Mouse (Mus musculus) kidney, postnatal 4 days (tissue): ENCODE results near the gene Fitm1.

ENCODE experiments used
- DNase-seq, 2 experiments: peaks; one replicate each; pipeline ENCODE4 v3.0.0; 2021; ENCODE audit warnings: mixed read lengths in 2 of 2

Fitm1 gene

GRCm38 (mm10) chr14:55575302-55575701 is at the start of gene Fitm1:
Gene Fitm1, plus strand, starts transcription at chr14:55575617.
- DNase-seq = no peak

- DNase-seq = no peak
These were observed 48.7 kb upstream of the Fitm1 start for GRCm38 (mm10) chr14:55526674-55527073.

- DNase-seq = peak; percentile 42
These were observed 47.5 kb upstream of the Fitm1 start for GRCm38 (mm10) chr14:55527940-55528339.

DNA sequence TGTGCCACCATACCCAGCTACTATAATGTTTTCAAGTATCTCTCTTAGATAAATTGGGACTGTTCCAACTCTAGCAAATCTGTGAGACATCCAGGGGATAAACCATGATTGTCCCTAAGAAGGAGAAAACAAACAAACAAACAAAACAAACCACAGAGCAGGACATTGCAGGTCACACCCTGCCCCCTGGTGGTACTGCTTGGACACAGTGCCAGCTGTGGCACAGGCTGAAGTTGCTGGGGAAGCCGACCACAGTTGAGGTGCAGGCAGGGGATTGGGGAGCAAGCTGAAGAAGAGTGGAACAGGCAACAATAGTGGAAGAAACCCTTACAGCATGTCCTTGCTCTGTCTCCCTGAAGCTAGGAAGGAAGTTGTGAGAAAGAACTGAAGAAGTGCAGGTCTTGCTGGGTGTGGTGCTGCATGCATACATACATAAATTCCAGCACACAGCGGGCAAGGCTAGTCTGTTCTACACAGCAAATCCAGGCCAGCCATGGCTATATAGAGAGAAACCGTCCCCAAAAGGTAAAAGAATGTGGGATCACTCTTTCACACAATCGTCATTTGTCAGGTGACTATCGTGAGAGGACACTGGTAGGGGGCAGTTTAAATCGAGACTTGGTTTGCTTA is 39.2 kb upstream of the Fitm1 start:
- peak; percentile 76 for DNase-seq

DNA sequence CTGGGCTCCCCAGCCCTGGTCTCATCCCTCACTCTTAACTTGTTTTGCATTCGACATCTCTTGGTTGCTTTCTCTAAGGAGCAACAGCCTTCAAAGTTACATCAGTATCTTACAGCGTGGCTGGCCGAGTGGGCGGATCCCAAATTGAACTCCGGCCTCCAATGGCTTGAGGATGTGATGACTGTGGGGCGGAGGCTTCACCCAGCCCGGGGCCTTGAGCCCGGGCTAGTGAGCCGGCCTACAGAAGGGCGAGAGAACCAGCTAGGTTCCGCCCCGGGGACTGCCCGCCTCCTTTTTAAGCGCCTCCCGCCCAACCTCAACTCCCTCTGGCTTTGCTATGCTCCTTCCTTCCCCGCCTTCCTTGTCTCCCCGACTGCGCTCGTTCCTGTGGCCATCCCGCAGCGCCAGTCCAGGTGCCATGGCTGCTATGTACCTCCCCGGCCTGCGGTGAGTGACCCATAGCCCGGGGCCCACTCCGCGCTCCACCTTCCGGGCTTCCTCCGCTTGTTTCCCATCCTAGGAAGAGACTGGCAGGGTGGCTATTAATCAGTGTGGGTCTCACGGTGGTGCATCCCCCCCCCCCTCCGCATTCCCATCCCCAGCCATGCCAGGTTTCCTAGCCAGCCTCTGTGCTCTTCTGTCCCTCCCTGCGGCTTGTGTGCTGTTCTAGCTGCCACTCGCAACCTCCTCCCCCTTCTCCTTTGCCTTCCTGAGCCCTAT is 35.2 kb upstream of the Fitm1 start, which contains the start of gene Pck2:
Gene Pck2 (plus strand): TSS at position 200 of the 720 bp plus-strand sequence.
- peak; percentile 88 to 94 for DNase-seq

DNA sequence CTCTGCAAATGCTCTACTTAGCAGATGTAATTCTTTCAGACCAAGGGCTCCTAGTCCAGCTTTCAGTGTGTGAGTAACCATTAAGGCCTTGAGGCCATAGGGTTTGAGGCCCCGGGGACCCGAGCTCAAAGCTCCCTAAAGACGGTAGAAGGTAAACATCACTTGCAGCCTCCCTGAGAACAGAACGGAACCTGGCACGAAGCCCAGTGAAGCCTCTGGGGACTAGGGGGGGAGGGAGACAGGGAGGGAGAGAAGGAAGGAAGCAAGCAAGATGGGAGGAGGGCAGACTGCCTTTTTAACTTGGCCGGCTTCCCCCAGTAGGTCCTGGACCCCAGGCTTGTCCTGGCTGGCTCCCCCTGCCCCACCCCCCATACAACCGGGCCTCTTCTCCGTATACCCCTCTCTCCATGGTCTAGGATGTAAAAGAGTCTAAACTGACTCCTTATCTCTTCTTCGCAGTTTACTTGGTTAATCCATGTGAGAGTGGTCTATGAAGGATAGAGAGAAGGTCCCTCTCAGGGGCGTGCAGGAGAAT is 34.6 kb upstream of the Fitm1 start:
- peak; percentile 92 for DNase-seq

- no peak for DNase-seq
These were observed 33.1 kb upstream of the Fitm1 start for GRCm38 (mm10) chr14:55542268-55542667.

DNA sequence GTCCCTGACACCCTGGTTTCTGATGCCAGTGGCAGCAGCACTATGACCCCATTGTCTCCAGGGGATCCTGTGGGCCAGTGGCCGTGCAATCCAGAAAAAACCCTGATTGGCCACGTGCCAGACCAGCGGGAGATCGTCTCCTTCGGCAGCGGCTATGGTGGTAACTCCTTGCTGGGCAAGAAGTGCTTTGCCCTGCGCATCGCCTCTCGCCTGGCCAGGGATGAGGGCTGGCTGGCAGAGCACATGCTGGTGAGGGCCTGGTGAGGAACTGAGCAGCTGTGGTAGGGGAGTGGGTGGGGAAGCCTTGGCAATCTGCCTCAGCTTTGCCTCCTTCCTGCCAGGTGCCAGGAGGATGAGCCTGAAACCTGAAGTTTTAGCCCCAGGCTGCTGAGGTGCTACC is 31.1 kb upstream of the Fitm1 start:
- DNase-seq = no peak

GRCm38 (mm10) chr14:55550191-55550590 is 25.2 kb upstream of the Fitm1 start:
- no peak for DNase-seq

- DNase-seq = no peak
These were observed 24.1 kb upstream of the Fitm1 start for GRCm38 (mm10) chr14:55551347-55551746.

- DNase-seq = no peak
These were observed 23.6 kb upstream of the Fitm1 start for GRCm38 (mm10) chr14:55551794-55552193.

- no peak for DNase-seq
These were observed 20.8 kb upstream of the Fitm1 start for GRCm38 (mm10) chr14:55554635-55555034.

DNA sequence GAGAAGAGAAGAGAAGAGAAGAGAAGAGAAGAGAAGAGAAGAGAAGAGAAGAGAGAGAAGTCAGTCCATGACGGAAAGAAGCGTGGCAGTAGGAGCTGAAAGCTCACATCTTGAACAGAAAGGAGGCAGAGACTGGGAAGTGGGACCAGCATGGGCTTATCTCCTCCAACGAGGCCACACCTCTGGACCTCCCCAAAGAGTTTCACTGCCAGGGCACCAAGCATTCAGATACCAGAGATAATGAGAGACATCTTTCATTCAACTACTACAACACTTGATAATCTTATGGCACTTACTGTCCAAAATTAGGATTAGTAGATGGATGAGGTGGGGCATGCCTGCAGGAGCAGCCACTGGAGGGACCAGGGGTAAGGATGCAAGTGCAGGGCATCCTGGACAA is 19.6 kb upstream of the Fitm1 start:
- no peak for DNase-seq

GRCm38 (mm10) chr14:55557003-55557402 is 18.4 kb upstream of the Fitm1 start:
- DNase-seq = peak; percentile 90 to 93

DNA sequence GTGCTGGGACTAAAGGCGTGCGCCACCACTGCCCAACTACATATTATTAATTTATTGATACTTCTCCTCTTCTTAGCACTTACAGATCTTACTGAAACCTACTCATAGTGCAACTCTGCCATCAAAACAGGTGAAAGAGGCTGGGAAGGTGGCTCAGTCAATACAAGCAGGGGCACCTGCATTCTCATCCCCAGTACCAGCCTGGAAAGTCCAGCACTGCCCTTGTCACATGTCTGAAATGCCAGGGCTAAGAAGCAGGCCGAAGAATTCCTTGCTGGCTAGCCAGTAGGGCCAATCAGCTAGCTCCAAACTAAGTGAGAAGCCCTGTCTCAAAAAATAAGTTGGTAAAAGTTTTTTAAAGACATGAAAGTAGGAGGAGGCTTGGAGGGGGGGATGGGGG is 17.8 kb upstream of the Fitm1 start:
- peak in 1 of 2 experiments; percentile 42 for DNase-seq

DNA sequence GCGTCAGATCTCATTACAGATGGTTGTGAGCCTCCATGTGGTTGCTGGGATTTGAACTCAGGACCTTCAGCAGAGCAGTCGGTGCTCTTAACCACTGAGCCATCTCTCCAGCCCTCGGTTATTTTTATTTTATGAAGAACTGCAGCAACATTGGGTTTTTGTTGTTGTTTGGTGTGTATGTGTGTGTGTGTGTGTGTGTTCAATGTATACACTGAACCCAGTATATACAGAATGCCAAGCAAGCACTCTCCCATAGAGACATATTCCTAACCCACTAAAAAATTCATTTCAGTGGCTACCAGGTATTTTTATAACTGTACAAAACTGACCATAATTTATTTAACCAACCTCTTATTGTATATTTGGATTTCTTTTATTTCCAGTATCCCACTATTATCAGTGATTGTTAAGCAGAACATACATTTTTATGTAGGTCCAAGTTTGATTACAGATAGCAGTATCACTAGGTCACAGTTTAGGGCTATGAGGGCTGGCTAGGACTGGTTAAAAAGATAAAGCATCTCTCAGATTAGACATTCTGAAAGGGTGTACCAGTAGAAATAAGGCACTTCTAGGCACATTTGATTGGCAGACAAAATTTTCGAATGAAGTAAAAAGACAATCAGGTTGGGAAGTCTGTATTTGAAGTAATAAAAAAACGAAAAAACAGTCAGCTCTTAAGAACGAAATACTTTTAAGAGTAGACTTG is 16.5 kb upstream of the Fitm1 start:
- no peak for DNase-seq

DNA sequence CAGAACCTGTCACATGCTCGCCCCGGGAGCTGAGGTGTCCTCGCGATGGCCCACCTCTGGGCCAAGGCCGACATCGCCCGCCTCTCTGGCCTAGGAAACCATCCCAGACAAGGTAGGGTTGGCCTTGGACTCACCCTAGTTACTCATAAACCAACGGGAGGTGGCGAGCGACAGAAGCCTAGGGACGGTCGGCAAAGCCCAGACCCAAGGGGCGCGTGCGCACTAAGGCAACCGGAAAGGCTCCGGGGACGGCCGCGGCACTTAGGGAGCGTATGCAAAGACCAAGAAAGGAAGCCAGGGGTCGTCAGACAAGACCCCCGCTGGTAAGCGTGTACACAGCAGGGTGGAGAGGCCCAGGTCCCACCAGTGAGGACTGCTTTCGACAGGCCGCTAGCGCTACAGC is 15.6 kb upstream of the Fitm1 start, which contains the start of gene Dcaf11:
Gene Dcaf11 (plus strand): TSS at position 208 of the 403 bp plus-strand sequence.
- peak; percentile 93 to 97 for DNase-seq

DNA sequence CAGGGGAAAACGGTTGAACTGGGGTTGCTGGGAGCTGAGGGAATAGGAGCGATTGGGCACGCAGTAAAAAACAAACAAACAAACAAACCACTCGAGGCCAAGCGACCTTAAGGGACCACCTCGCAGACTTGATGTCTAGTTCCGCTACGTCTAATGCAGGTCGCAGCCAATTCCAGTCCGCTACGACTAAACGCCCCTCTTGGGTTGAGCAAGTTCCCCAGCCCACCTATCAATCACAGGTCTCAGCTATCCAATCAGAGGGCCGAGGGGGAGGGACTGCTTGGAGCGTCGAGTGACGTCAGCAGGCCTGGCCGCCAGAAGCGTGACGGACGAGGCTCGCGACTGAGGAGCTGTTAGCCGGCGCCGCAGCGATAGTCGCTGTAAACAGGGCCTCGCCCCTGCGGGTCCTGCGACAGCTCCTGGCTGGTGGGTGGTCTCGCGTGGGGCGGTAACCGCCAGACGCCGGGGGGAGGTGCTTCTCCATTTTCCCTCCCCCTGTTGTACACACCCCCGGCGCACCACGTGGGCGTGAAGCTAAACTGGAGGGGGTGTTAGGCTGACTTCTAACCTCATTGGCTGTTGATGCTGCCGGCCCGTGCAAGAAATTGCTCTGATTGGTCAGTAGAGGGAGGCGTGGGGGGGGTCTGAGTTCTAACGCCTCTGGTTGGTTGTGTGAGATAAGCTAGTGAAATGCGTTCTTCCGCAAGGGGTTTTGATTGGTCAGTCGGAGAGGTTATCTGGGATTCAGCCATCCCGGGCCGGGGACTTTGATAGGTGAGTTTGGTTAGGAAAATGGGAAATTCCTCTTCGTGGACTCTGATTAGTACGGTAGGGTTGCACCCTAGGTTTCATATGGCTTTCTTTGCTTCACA is 15.0 kb upstream of the Fitm1 start, which contains the start of gene A730061H03Rik:
Gene A730061H03Rik (minus strand): TSS at position 205 of the 872 bp plus-strand sequence.
- peak; percentile 97 to 99 for DNase-seq

- DNase-seq = peak in 1 of 2 experiments; percentile 33
These were observed 13.6 kb upstream of the Fitm1 start for GRCm38 (mm10) chr14:55561860-55562259.

- no peak for DNase-seq
These were observed 12.2 kb upstream of the Fitm1 start for GRCm38 (mm10) chr14:55563249-55563648.

- no peak for DNase-seq
These were observed 9.7 kb upstream of the Fitm1 start for GRCm38 (mm10) chr14:55565748-55566147.

- DNase-seq = no peak
These were observed 7.9 kb upstream of the Fitm1 start for GRCm38 (mm10) chr14:55567496-55567895.
